In genomic region chr10:17082926-17083325, GRCm38 (mm10) we compare ENCODE assay signal across 16 mouse cellular contexts.
"Had no signal": no experiment of that assay in that cellular context is flagged by ENCODE, and none has a peak within 500 bp of the region (broad histone marks: within the 10 kb centered on the region; RNA-seq: fewer than 3 reads in every experiment).

No protein-coding gene starts in this region.

- H3K4me3 ChIP-seq: lung, embryonic 15.5 days; megakaryocyte, embryonic 14.5 days; midbrain, embryonic 13.5 days; midbrain, embryonic 15.5 days; neural tube, embryonic 12.5 days had no signal

- DNase-seq: liver, postnatal 0 days; lung, adult 2 months; lung, postnatal 14 days; lung, postnatal 36 days; right cerebral cortex, postnatal 25 days; right cerebral cortex, postnatal 4 days; spleen, adult 18-20 months; thymus, adult 18-20 months; thymus, postnatal 14 days; thymus, postnatal 36 days had no signal

- H3K36me3 ChIP-seq: lung, embryonic 15.5 days; midbrain, embryonic 13.5 days; midbrain, embryonic 15.5 days; neural tube, embryonic 12.5 days had no signal

- H3K9me3 ChIP-seq: lung, embryonic 15.5 days; megakaryocyte, embryonic 14.5 days; midbrain, embryonic 13.5 days; midbrain, embryonic 15.5 days; neural tube, embryonic 12.5 days had no signal

- H3K27ac ChIP-seq: lung, embryonic 15.5 days; macrophage; midbrain, embryonic 13.5 days; midbrain, embryonic 15.5 days; neural tube, embryonic 12.5 days had no signal

- H3K27me3 ChIP-seq: lung, embryonic 15.5 days; megakaryocyte, embryonic 14.5 days; midbrain, embryonic 13.5 days; midbrain, embryonic 15.5 days; neural tube, embryonic 12.5 days had no signal

- H3K4me1 ChIP-seq: lung, embryonic 15.5 days; midbrain, embryonic 13.5 days; midbrain, embryonic 15.5 days; neural tube, embryonic 12.5 days had no signal
